Mouse (Mus musculus): ENCODE results near the gene Ckm. TPM values are rescaled to one million over a fixed set of nuclear protein-coding genes. Genes with fewer than 3 reads are reported as not detected.

Ckm gene
- polyA plus RNA-seq, 1 experiment: 31.8 TPM

- no peak overlapping the region for H3K27ac ChIP-seq (ENCODE audit: control insufficient read depth, insufficient read depth, low read depth, low read length, poor library complexity)
- 85% methylated on average over 3 of the region's 3 CpGs for WGBS
- H3K4me3 ChIP-seq (replicated peaks; ENCODE audit: control insufficient read depth, low read depth, low read length): no peak overlapping the region
- TF ChIP-seq CTCF (IDR thresholded peaks at IDR 0.05; ENCODE audit: control insufficient read depth, insufficient read depth, low read length) (no peak), POLR2A (IDR thresholded peaks at IDR 0.05; ENCODE audit: borderline replicate concordance, control insufficient read depth, low read depth, low read length) (no peak)
- H3K4me1 ChIP-seq (ENCODE audit: control insufficient read depth, insufficient read depth, low read length): no peaks in the 10 kb centered on the region; the same call in 1 of the 2 replicates
Observed at GRCm38 (mm10) chr7:19413525-19413924, 8.9 kb downstream of the Ckm start.

DNA sequence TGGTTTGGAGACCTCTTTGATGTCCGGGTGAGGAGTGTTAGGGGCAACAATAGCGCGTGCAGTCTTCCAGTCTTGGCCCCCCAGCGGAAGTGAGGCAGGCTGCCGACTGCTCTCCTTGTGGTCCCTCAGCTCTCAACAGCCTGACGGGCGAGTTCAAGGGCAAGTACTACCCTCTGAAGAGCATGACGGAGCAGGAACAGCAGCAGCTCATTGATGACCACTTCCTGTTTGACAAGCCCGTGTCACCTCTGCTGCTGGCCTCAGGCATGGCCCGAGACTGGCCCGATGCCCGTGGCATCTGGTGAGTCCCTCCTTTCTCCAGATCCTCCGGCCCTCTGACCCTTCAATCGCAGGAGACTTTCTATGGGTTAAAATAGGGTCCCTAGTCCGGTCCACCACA, 12.0 kb downstream of the Ckm start:
- WGBS: 43% methylated on average over 15 of the region's 15 CpGs
- H3K27ac ChIP-seq (ENCODE audit: control insufficient read depth, insufficient read depth, low read depth, low read length, poor library complexity): no peak overlapping the region
- H3K4me3 ChIP-seq (replicated peaks; ENCODE audit: control insufficient read depth, low read depth, low read length): no peak overlapping the region
- TF ChIP-seq CTCF (IDR thresholded peaks at IDR 0.05; ENCODE audit: control insufficient read depth, insufficient read depth, low read length) (no peak), POLR2A (IDR thresholded peaks at IDR 0.05; ENCODE audit: borderline replicate concordance, control insufficient read depth, low read depth, low read length) (no peak)
- H3K4me1 ChIP-seq (ENCODE audit: control insufficient read depth, insufficient read depth, low read length): no peaks in the 10 kb centered on the region; the same call in none of the 2 replicates

DNA sequence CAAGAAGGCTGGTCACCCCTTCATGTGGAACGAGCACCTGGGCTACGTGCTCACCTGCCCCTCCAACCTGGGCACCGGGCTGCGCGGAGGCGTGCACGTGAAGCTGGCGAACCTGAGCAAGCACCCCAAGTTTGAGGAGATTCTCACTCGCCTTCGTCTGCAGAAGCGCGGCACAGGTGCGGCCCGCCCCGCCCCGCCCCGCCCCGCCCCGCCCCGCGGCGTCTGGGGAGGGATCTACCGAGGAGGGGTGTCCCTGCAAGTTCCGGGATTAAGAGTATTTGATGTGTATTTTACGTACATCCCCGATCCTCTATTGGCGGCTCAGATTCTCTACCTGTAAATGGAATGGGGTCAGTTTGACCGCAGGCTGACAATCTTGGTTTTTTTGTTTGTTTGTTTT, 15.5 kb downstream of the Ckm start:
- no peak overlapping the region for H3K27ac ChIP-seq (ENCODE audit: control insufficient read depth, insufficient read depth, low read depth, low read length, poor library complexity)
- 8% methylated on average over 28 of the region's 28 CpGs for whole genome bisulfite sequencing
- no peak for TF ChIP-seq POLR2A (IDR thresholded peaks at IDR 0.05; ENCODE audit: borderline replicate concordance, control insufficient read depth, low read depth, low read length)
- no peak overlapping the region for H3K4me3 ChIP-seq (replicated peaks; ENCODE audit: control insufficient read depth, low read depth, low read length)
- H3K4me1 ChIP-seq (ENCODE audit: control insufficient read depth, insufficient read depth, low read length): no peaks in the 10 kb centered on the region; the same call in none of the 2 replicates

- Histone ChIP-seq H3K4me1 (ENCODE audit: control insufficient read depth, insufficient read depth, low read length) (no peaks in the 10 kb centered on the region; the same call in none of the 2 replicates), H3K4me3 (replicated peaks; ENCODE audit: control insufficient read depth, low read depth, low read length) (peak overlapping the region; percentile 58), H3K27ac (ENCODE audit: control insufficient read depth, insufficient read depth, low read depth, low read length, poor library complexity) (no peak overlapping the region)
- TF ChIP-seq CTCF (IDR thresholded peaks at IDR 0.05; ENCODE audit: control insufficient read depth, insufficient read depth, low read length) (no peak), POLR2A (IDR thresholded peaks at IDR 0.05; ENCODE audit: borderline replicate concordance, control insufficient read depth, low read depth, low read length) (peak; percentile 18; the same call in 1 of the 2 replicates)
- 9% methylated on average over 43 of the region's 43 CpGs for WGBS
Observed at GRCm38 (mm10) chr7:19420821-19421636, 16.5 kb downstream of the Ckm start.

DNA sequence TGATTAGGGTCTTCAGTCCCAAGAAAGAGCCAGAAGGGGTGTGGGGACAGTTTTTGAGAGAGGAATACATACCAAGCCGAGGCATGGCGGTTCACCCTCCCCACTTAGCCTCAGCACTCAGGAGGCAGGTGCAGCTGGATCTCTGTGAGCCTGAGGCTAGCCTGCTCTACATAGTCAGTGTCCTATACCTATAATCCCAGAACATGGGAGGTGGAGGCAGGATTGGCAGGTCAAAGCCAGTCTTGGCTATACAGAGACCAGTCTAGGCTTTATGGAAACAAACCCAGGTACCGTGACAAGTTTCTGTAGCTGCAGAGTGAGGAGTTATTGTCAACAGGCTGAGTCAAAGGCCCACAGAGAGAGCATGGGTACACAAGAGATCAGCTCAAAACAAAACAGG, 18.5 kb downstream of the Ckm start:
- TF ChIP-seq CTCF (IDR thresholded peaks at IDR 0.05; ENCODE audit: control insufficient read depth, insufficient read depth, low read length) (no peak), POLR2A (IDR thresholded peaks at IDR 0.05; ENCODE audit: borderline replicate concordance, control insufficient read depth, low read depth, low read length) (no peak)
- 81% methylated on average over 3 of the region's 3 CpGs for WGBS
- no peaks in the 10 kb centered on the region; the same call in 1 of the 2 replicates for H3K4me1 ChIP-seq (ENCODE audit: control insufficient read depth, insufficient read depth, low read length)

GRCm38 (mm10) chr7:19424051-19424450, 19.5 kb downstream of the Ckm start:
- H3K4me1 ChIP-seq (ENCODE audit: control insufficient read depth, insufficient read depth, low read length): no peaks in the 10 kb centered on the region; the same call in 1 of the 2 replicates
- TF ChIP-seq CTCF (IDR thresholded peaks at IDR 0.05; ENCODE audit: control insufficient read depth, insufficient read depth, low read length): no peak
- TF ChIP-seq POLR2A (IDR thresholded peaks at IDR 0.05; ENCODE audit: borderline replicate concordance, control insufficient read depth, low read depth, low read length): no peak
- no peak overlapping the region for H3K4me3 ChIP-seq (replicated peaks; ENCODE audit: control insufficient read depth, low read depth, low read length)
- no peak overlapping the region for H3K27ac ChIP-seq (ENCODE audit: control insufficient read depth, insufficient read depth, low read depth, low read length, poor library complexity)
- 41% methylated on average over 4 of the region's 4 CpGs for WGBS

More for the DNA sequence above, 18.5 kb downstream of the Ckm start:
- H3K4me3 ChIP-seq (replicated peaks; ENCODE audit: control insufficient read depth, low read depth, low read length): no peak overlapping the region
- no peak overlapping the region for H3K27ac ChIP-seq (ENCODE audit: control insufficient read depth, insufficient read depth, low read depth, low read length, poor library complexity)

GRCm38 (mm10) chr7:19426349-19426748, 21.8 kb downstream of the Ckm start:
- Histone ChIP-seq H3K4me1 (ENCODE audit: control insufficient read depth, insufficient read depth, low read length) (no peaks in the 10 kb centered on the region; the same call in 1 of the 2 replicates), H3K4me3 (replicated peaks; ENCODE audit: control insufficient read depth, low read depth, low read length) (no peak overlapping the region), H3K27ac (ENCODE audit: control insufficient read depth, insufficient read depth, low read depth, low read length, poor library complexity) (no peak overlapping the region)
- WGBS: 73% methylated on average over 6 of the region's 6 CpGs
- TF ChIP-seq POLR2A (IDR thresholded peaks at IDR 0.05; ENCODE audit: borderline replicate concordance, control insufficient read depth, low read depth, low read length): no peak
- TF ChIP-seq CTCF (IDR thresholded peaks at IDR 0.05; ENCODE audit: control insufficient read depth, insufficient read depth, low read length): no peak

DNA sequence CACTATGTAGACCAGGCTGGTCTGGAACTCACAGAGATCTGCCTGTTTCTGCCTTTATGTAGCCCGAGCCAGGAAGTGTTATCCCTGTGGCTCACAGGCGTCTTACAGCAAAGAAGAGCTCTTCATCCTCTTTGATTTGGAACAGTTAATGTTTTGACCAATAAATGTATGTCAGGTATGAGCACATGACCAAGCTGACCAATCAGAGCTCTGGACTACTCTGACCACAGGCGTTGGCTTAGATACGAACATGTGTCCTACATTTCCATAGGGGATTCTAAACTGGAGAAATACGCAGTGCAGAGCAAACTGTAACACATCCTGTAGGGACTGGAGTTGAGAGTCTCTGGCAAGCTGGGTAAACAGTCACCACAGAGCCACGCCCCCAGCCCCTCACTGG, 22.3 kb downstream of the Ckm start:
- TF ChIP-seq POLR2A (IDR thresholded peaks at IDR 0.05; ENCODE audit: borderline replicate concordance, control insufficient read depth, low read depth, low read length) (no peak), CTCF (IDR thresholded peaks at IDR 0.05; ENCODE audit: control insufficient read depth, insufficient read depth, low read length) (no peak)
- Histone ChIP-seq H3K4me3 (replicated peaks; ENCODE audit: control insufficient read depth, low read depth, low read length) (no peak overlapping the region), H3K4me1 (ENCODE audit: control insufficient read depth, insufficient read depth, low read length) (no peaks in the 10 kb centered on the region; the same call in 1 of the 2 replicates), H3K27ac (ENCODE audit: control insufficient read depth, insufficient read depth, low read depth, low read length, poor library complexity) (no peak overlapping the region)
- WGBS: 80% methylated on average over 6 of the region's 6 CpGs

All from bone marrow, adult 2 months (tissue).